In the genomic region with DNA sequence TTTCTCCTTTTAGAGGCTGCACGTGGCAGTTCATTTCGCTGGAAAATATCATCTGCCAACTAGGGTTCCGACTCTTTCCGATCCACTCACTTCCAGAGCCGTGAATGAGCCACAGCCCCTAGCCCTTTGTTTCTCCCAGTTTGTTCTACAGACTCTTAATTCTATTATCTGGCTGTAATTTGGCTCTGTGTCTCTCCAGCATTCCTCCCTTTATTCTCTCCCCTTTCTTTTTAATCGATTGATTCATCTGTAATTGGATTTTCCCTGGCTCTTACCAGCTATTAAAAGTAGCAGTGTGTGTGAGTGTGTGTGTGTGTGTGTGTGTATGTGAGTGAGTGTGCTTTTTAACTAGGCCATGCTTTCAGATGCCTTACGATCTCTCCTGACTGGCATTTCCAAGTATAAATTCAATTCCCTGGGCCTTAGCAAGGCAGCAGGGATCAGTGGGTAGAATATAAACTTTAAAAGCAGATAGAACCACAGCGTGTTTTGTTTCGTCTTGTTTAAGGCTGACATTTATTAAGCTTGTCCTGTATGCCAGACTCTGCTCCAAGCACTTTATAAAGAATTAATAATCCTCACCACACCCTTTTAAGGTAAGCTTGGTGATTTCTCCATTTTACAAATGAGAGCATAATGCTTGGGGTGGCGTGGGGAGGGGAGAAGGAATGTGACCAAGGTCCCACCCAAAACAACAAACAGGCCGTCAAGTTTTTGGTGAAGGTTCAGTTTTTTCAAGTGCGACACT, we compare ENCODE assay signal across 9 mouse cellular contexts.
A peak's percentile ranks its signal among the peaks of the same experiment; 100 is the strongest.
DNase-seq lines count a peak whose midpoint lies in the region; ATAC-seq and TF ChIP-seq lines count a peak whose summit lies in the region.
"Had no signal": no experiment of that assay in that cellular context is flagged by ENCODE, and none has a peak within 500 bp of the region (broad histone marks: within the 10 kb centered on the region; RNA-seq: fewer than 3 reads in every experiment).

No protein-coding gene starts in this region.

- no peaks in the 10 kb centered on the region for H3K9me3 ChIP-seq in heart, embryonic 11.5 days (replicated peaks; ENCODE audit: control insufficient read depth, low read length)
- H3K9me3 ChIP-seq in forebrain, postnatal 0 days (ENCODE audit: low read length), result no peaks in the 10 kb centered on the region
- H3K9me3 ChIP-seq in midbrain, postnatal 0 days (ENCODE audit: low read length), result no peaks in the 10 kb centered on the region

- H3K4me3 ChIP-seq in heart, embryonic 11.5 days (ENCODE audit: low read depth, low read length), result no peak overlapping the region
- H3K4me3 ChIP-seq in forebrain, postnatal 0 days (ENCODE audit: low read depth, low read length), result no peak overlapping the region
- H3K4me3 ChIP-seq in midbrain, postnatal 0 days (ENCODE audit: low read depth, low read length), result no peak overlapping the region

- no peak overlapping the region for H3K9ac ChIP-seq in heart, embryonic 11.5 days (ENCODE audit: low read depth, low read length)
- H3K9ac ChIP-seq in forebrain, postnatal 0 days, result no peak overlapping the region
- no peak overlapping the region for H3K9ac ChIP-seq in midbrain, postnatal 0 days (replicated peaks; ENCODE audit: low read length, poor library complexity, severe bottlenecking)

- DNase-seq in heart, postnatal 36 days, result no peak
- DNase-seq in Muller cell, postnatal 12 days (ENCODE audit: inconsistent ontology term), result peak; percentile 78
- peak; percentile 33 for DNase-seq in forebrain, postnatal 0 days
- peak; percentile 42 for DNase-seq in midbrain, postnatal 0 days (ENCODE audit: low spot score)
- no peak for DNase-seq in lung, postnatal 4 days
- no peak for DNase-seq in layer of hippocampus, adult 11-12 months (ENCODE audit: low spot score)
- DNase-seq: kidney, postnatal 36 days; spleen, adult 18-20 months had no signal

- no peaks in the 10 kb centered on the region for H3K36me3 ChIP-seq in heart, embryonic 11.5 days (ENCODE audit: control insufficient read depth, insufficient read depth, low read length)
- H3K36me3 ChIP-seq in forebrain, postnatal 0 days (ENCODE audit: insufficient read depth), result no peaks in the 10 kb centered on the region
- no peaks in the 10 kb centered on the region for H3K36me3 ChIP-seq in midbrain, postnatal 0 days (ENCODE audit: insufficient read depth, low read length)

- intact Hi-C loops in heart, postnatal 36 days (cut with DNase I), result no loop called here

- H3K4me1 ChIP-seq in heart, embryonic 11.5 days (ENCODE audit: control insufficient read depth, insufficient read depth, low read length), result peaks cover 26% of the 10 kb centered on the region
- H3K4me1 ChIP-seq in forebrain, postnatal 0 days (ENCODE audit: insufficient read depth), result peaks cover 7% of the 10 kb centered on the region; the same call in 1 of the 2 replicates
- peaks cover 6% of the 10 kb centered on the region for H3K4me1 ChIP-seq in midbrain, postnatal 0 days (ENCODE audit: insufficient read depth, low read length)

- peak overlapping the region; percentile 71; the same call in 1 of the 2 replicates for H3K27ac ChIP-seq in heart, embryonic 11.5 days (ENCODE audit: low read depth, low read length)
- H3K27ac ChIP-seq in forebrain, postnatal 0 days (ENCODE audit: low read depth, low read length), result no peak overlapping the region
- peak overlapping the region; percentile 38; the same call in 1 of the 2 replicates for H3K27ac ChIP-seq in midbrain, postnatal 0 days (ENCODE audit: low read depth, low read length)

- 69% methylated on average over 12 of the region's 12 CpGs for WGBS in heart, embryonic 11.5 days (ENCODE audit: insufficient replicate concordance)
- WGBS in forebrain, postnatal 0 days, result 23% methylated on average over 12 of the region's 12 CpGs
- WGBS in midbrain, postnatal 0 days, result 25% methylated on average over 12 of the region's 12 CpGs

- no peaks in the 10 kb centered on the region for H3K27me3 ChIP-seq in heart, embryonic 11.5 days (ENCODE audit: control insufficient read depth, insufficient read depth, low read length)
- H3K27me3 ChIP-seq in forebrain, postnatal 0 days (ENCODE audit: insufficient read depth, low read length), result no peaks in the 10 kb centered on the region; the same call in 1 of the 2 replicates
- H3K27me3 ChIP-seq in midbrain, postnatal 0 days (ENCODE audit: insufficient read depth, low read length), result no peaks in the 10 kb centered on the region

- H3K4me2 ChIP-seq in heart, embryonic 11.5 days, result no peak overlapping the region
- H3K4me2 ChIP-seq in forebrain, postnatal 0 days (ENCODE audit: low read depth), result no peak overlapping the region
- no peak overlapping the region for H3K4me2 ChIP-seq in midbrain, postnatal 0 days (ENCODE audit: low read depth, low read length, poor library complexity, severe bottlenecking)

- ATAC-seq in heart, embryonic 11.5 days (replicated peaks; ENCODE audit: insufficient number of reproducible peaks, low FRiP score, low TSS enrichment), result no peak
- ATAC-seq in forebrain, postnatal 0 days, result peak; percentile 53; the same call in 1 of the 2 replicates
- ATAC-seq in midbrain, postnatal 0 days (ENCODE audit: low FRiP score), result peak; percentile 54; the same call in 1 of the 2 replicates

- TF ChIP-seq CTCF in forebrain, postnatal 0 days (IDR thresholded peaks at IDR 0.05; ENCODE audit: low read depth), result no peak
- TF ChIP-seq CTCF in midbrain, postnatal 0 days (IDR thresholded peaks at IDR 0.05), result no peak

Comparison
In these comparisons a context has a peak if more than half of its experiments do, and no peak if none do; other contexts are left out.
1. DNase-seq: peak in Muller cell, postnatal 12 days (single experiment), forebrain, postnatal 0 days (single experiment) and midbrain, postnatal 0 days (single experiment); none in heart, postnatal 36 days (0 of 2), lung, postnatal 4 days (0 of 2) and layer of hippocampus, adult 11-12 months (single experiment).